Mouse (Mus musculus): ENCODE measurements around the gene Ctse. TPM values are rescaled to one million over a fixed set of nuclear protein-coding genes. Genes with fewer than 3 reads are reported as not detected.
"Not testable (repeated sequence)": the region's sequence is repeated elsewhere in the genome, so short reads cannot be mapped to it uniquely, and the experiment has no call there.

Ctse gene
- polyA plus RNA-seq, 1 experiment: 33.2 TPM

DNA sequence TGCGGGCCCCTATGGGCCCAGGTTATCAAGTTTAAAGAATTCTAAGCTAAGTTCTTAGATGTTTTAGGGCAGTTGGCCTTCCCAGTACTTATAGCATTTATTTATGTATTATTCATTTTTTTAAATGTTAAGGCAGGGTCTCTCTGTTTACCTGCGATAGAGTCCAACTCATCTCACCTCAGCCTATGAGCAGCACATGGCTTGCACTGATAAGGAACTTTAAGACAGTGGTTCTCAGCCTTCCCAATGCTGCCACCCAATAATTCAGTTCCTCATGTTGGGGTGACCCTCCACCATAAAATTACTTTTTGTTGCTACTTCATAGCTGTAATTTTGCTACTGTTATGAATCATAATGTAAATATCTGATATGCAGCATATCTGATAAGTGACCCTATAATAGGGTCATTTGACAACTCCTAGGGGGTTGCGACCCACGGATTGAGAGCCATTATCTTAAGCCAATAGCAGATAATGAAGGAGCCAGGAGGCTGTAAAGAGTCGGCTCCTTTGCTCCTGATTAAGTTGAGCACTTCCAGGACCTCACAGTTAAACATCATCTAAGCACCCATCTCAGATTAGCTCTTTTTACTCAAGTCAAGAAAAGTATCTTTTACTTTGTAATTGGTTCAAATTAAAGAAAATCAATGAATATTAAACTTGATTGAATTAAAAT lies 21.4 kb upstream of the Ctse start:
- no peaks in the 10 kb centered on the region for H3K9me3 ChIP-seq (ENCODE audit: control insufficient read depth, low read length)
- H3K36me3 ChIP-seq (ENCODE audit: control insufficient read depth): no peaks in the 10 kb centered on the region
- peaks cover 52% of the 10 kb centered on the region for H3K4me1 ChIP-seq (ENCODE audit: control insufficient read depth)
- TF ChIP-seq GATA1 (IDR thresholded peaks at IDR 0.05; ENCODE audit: low read length) (no peak; the same call in 1 of the 2 replicates), TAL1 (IDR thresholded peaks at IDR 0.05; ENCODE audit: low read length) (peak; percentile 64)
- peaks cover 8% of the 10 kb centered on the region for H3K27me3 ChIP-seq (ENCODE audit: control insufficient read depth)
- no peak overlapping the region for H3K4me3 ChIP-seq (replicated peaks)

DNA sequence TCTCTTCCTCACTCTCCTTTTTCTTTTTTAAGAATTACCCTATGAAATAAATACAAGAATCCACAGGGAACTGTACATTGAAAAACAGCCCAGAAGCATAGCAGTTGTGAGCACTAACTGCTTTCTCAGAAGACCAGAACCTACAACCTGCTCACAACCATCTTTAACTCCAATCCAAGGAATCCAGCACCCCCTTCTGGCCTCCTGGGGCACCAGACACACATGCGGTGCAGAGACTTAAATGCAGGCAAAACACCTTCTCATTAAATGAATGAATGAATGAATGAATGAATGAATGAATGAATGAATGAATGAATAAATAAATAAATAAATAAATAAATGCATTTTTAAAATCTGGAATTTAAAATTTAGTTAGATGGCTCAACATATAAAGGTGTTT lies 19.5 kb upstream of the Ctse start:
- no peak for TF ChIP-seq GATA1 (IDR thresholded peaks at IDR 0.05; ENCODE audit: low read length)
- no peak for TF ChIP-seq TAL1 (IDR thresholded peaks at IDR 0.05; ENCODE audit: low read length)
- Histone ChIP-seq H3K4me1 (ENCODE audit: control insufficient read depth) (peaks cover 45% of the 10 kb centered on the region), H3K27me3 (ENCODE audit: control insufficient read depth) (0 out of 2 replicates have a peak, but pooled peaks cover 4% of the 10 kb centered on the region), H3K36me3 (ENCODE audit: control insufficient read depth) (no peaks in the 10 kb centered on the region), H3K9me3 (ENCODE audit: control insufficient read depth, low read length) (no peaks in the 10 kb centered on the region), H3K4me3 (replicated peaks) (no peak overlapping the region)

DNA sequence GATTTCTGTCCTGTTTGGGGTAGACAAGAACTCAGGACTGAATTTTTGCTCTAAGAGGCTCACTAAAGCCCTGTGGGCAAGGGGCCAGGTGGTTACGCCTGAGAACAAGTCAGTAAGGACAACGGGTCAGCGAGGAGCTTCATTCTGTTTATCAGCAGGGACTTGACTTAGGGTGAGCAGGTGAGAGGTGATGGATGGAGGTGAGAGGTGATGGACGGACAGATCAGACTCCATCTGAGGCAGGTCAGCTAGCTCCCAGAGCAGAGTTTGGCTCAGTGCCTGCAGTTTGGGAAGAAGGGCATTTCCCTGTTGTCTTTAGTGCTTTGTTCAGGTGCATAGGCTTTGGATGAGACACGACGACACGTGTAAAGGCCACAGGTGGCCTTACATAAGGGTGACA lies 18.8 kb upstream of the Ctse start:
- H3K36me3 ChIP-seq (ENCODE audit: control insufficient read depth): no peaks in the 10 kb centered on the region
- peaks cover 37% of the 10 kb centered on the region for H3K4me1 ChIP-seq (ENCODE audit: control insufficient read depth)
- TF ChIP-seq TAL1 (IDR thresholded peaks at IDR 0.05; ENCODE audit: low read length) (no peak), GATA1 (IDR thresholded peaks at IDR 0.05; ENCODE audit: low read length) (no peak)
- H3K4me3 ChIP-seq (replicated peaks): no peak overlapping the region
- no peaks in the 10 kb centered on the region for H3K9me3 ChIP-seq (ENCODE audit: control insufficient read depth, low read length)
- 0 out of 2 replicates have a peak, but pooled peaks cover 4% of the 10 kb centered on the region for H3K27me3 ChIP-seq (ENCODE audit: control insufficient read depth)

DNA sequence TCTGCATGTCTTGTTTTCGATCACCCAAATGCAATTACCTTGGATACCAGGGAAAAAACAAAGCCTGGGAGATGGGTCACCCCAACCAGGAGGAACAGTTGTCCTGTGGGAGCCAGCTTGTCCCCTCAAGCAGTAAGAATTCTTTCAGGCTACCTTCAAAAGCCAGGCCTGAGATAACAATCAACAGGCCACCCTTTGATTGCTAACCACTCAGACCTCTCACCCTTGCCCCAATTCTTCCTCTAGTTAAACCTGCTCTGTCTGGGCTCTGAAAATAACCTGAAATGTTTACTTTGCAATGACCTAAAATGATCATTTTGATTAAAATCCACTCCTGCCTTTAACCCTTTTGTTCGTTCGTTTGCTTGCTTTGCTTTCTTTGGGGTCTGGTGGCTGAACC lies 14.5 kb upstream of the Ctse start:
- Histone ChIP-seq H3K36me3 (ENCODE audit: control insufficient read depth) (no peaks in the 10 kb centered on the region), H3K4me1 (ENCODE audit: control insufficient read depth) (peaks cover 6% of the 10 kb centered on the region), H3K4me3 (replicated peaks) (no peak overlapping the region), H3K9me3 (ENCODE audit: control insufficient read depth, low read length) (no peaks in the 10 kb centered on the region), H3K27me3 (ENCODE audit: control insufficient read depth) (0 out of 2 replicates have a peak, but pooled peaks cover 4% of the 10 kb centered on the region)
- TF ChIP-seq GATA1 (IDR thresholded peaks at IDR 0.05; ENCODE audit: low read length) (no peak), TAL1 (IDR thresholded peaks at IDR 0.05; ENCODE audit: low read length) (no peak)

DNA sequence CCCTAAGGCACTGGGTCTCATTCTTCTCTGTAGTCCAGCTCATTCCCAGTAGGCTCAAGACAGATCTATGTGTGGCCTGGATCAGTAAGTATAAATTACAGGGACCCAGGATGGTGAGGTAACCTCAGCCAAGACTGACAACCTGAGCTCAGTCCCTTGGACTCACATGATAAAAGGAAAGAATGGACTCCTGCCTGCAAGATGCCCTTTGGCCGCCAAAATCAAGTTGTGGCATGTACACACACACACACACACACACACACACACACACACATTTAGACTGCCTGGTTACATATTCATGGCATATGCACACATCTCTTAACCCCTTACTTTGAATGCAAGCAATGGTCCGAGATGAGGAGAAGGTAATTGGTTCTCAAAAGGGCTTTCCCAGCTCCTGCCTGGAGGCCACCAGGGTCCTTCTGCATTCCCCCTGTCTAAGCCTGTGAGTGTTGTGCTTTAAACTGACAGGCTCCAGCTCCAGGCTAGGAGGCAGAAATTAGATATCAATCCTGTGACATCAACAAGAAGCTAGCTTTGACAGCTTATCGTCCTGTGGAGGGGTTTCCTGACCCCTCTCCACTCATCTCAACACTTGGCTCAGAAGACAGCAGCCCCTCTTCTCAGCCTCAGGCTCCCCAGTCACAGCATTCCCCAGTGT lies 13.8 kb upstream of the Ctse start:
- H3K4me1 ChIP-seq (ENCODE audit: control insufficient read depth): peaks cover 6% of the 10 kb centered on the region

DNA sequence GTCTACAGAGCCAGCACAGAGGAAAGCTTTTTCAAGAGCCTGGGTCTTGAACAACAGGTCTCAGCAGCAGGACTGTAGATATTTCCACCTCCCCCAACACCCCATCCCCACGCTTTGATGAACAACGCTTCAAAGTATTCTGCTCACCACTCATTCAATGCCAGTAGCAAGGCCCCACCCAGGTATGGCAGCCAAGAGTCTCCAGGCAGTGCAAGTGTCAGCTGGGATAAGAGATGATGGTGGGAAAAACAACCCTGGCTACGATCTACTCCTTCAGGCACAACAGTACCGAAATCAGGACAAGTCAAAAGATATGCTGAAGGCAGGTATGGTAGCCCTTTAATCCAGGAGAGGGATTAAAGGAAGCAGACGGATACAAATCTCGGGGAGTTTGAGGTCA lies 11.9 kb upstream of the Ctse start:
- Histone ChIP-seq H3K9me3 (ENCODE audit: control insufficient read depth, low read length) (no peaks in the 10 kb centered on the region), H3K36me3 (ENCODE audit: control insufficient read depth) (no peaks in the 10 kb centered on the region), H3K27me3 (ENCODE audit: control insufficient read depth) (no peaks in the 10 kb centered on the region), H3K4me1 (ENCODE audit: control insufficient read depth) (peaks cover 4% of the 10 kb centered on the region), H3K4me3 (replicated peaks) (no peak overlapping the region)
- TF ChIP-seq TAL1 (IDR thresholded peaks at IDR 0.05; ENCODE audit: low read length): no peak
- no peak for TF ChIP-seq GATA1 (IDR thresholded peaks at IDR 0.05; ENCODE audit: low read length)

More for the DNA sequence above, 13.8 kb upstream of the Ctse start:
- no peaks in the 10 kb centered on the region for H3K9me3 ChIP-seq (ENCODE audit: control insufficient read depth, low read length)
- H3K4me3 ChIP-seq (replicated peaks): no peak overlapping the region
- H3K27me3 ChIP-seq (ENCODE audit: control insufficient read depth): 0 out of 2 replicates have a peak, but pooled peaks cover 4% of the 10 kb centered on the region
- TF ChIP-seq TAL1 (IDR thresholded peaks at IDR 0.05; ENCODE audit: low read length): no peak
- no peaks in the 10 kb centered on the region for H3K36me3 ChIP-seq (ENCODE audit: control insufficient read depth)

DNA sequence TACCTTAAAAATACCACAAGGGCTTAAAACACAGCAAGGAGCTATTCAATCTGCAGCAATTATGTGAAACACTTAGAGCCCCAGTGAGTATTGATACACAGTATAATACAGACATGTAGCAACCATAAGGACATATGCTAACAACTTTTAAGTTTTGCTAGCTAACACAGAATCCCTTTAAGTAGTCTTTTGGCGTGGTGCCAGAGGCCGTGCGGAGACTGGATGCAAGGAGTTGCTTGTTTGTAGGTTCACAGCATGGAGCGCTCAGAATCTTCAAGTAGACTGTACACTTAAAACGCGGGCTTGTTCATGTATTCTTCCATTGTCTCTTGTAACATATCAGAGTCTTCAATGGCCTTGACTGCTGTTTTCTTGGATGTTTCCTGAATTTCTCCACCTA lies 5.9 kb upstream of the Ctse start:
- not testable (repeated sequence) for H3K4me3 ChIP-seq (replicated peaks); H3K9me3 ChIP-seq (ENCODE audit: control insufficient read depth, low read length); H3K27me3 ChIP-seq (ENCODE audit: control insufficient read depth); H3K36me3 ChIP-seq (ENCODE audit: control insufficient read depth)
- H3K4me1 ChIP-seq (ENCODE audit: control insufficient read depth): peaks cover 14% of the 10 kb centered on the region

DNA sequence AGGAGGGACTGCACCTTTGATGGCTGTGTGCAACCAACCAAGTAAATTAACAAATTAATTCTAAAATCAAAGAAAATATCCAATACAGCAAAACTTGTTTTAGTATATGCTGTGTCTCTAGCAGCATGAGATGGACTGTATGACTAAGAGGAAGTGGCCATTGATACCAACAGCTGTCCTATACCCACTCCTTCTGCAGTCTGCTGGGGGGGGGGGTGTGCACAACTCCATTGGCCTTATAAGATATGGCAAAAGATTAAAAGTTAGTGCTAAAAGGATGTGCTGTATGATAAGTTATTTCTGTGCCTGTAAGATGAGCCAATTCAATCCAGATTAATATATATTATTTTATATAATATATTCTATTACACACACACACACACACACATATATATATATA lies 3.6 kb upstream of the Ctse start:
- no peak for TF ChIP-seq TAL1 (IDR thresholded peaks at IDR 0.05; ENCODE audit: low read length)
- no peak for TF ChIP-seq GATA1 (IDR thresholded peaks at IDR 0.05; ENCODE audit: low read length)
- Histone ChIP-seq H3K36me3 (ENCODE audit: control insufficient read depth) (peaks cover 7% of the 10 kb centered on the region), H3K9me3 (ENCODE audit: control insufficient read depth, low read length) (no peaks in the 10 kb centered on the region), H3K27me3 (ENCODE audit: control insufficient read depth) (no peaks in the 10 kb centered on the region), H3K4me1 (ENCODE audit: control insufficient read depth) (peaks cover 25% of the 10 kb centered on the region), H3K4me3 (replicated peaks) (no peak overlapping the region)

DNA sequence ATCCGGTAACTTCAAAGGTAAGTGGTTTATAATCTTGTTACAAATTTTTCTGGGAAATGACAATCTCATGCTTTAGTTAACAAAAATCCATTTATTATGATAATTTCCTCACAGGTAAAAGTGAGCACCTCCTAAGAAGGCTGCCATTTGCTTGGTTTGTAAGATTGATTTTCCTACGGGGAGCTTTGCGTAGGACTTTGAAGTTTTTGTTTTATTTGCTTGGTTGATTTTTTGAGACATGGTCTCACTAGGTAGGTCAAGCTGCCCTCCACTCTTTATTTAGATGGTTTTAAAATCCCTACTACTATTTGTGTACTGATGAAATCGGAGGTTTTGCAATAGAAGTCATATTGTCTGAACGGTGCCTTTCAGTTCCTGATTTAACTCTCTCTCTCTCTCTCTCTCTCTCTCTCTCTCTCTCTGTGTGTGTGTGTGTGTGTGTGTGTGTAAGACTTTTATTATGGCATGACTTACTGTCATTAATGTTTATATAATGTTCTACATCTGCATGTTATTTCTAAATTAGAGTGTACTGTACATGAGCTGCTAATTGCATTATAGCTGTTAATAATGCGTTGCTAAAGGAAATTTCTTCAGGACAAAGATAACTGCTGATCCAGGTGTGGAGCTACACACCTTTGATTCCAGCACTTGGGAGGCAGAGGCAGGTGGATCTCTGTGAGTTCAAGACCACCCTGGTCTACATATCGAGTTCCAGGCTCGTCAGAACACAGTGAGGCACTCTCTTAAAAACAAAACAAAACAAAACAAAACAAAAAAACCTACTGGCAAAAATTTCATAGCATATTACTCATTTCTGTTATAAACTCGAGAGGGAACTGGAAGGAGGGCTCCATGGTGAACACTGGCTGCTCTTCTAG lies 675 bp downstream of the Ctse start:
- H3K27me3 ChIP-seq (ENCODE audit: control insufficient read depth): no peaks in the 10 kb centered on the region
- peaks cover 28% of the 10 kb centered on the region for H3K36me3 ChIP-seq (ENCODE audit: control insufficient read depth)
- TF ChIP-seq GATA1 (IDR thresholded peaks at IDR 0.05; ENCODE audit: low read length) (no peak), TAL1 (IDR thresholded peaks at IDR 0.05; ENCODE audit: low read length) (no peak)
- H3K4me1 ChIP-seq (ENCODE audit: control insufficient read depth): peaks cover 38% of the 10 kb centered on the region
- H3K9me3 ChIP-seq (ENCODE audit: control insufficient read depth, low read length): peaks cover 3% of the 10 kb centered on the region
- H3K4me3 ChIP-seq (replicated peaks): peak overlapping the region; percentile 81
